Mouse (Mus musculus) heart, adult 9 months (tissue): ENCODE measurements at regions not wholly inside any gene's neighbourhood (a gene's known extent, or its start where the extent isn't known, plus 50 kb on each side); places are given as distances from the start of the nearest gene placed in this dataset.
A peak's percentile ranks its signal among the peaks of the same experiment; 100 is the strongest.

ENCODE experiments used
- DNase-seq, 2 experiments: peaks; one replicate each; pipeline ENCODE4 v3.0.0; 2022; ENCODE audit warnings: low spot score in 2 of 2

GRCm38 (mm10) chr1:73799246-73799645 lies 325.0 kb downstream of the Tns1 start:
- DNase-seq = peak; percentile 11 to 37

GRCm38 (mm10) chr1:73797858-73798257 lies 326.4 kb downstream of the Tns1 start:
- no peak for DNase-seq

- DNase-seq = no peak
Observed at GRCm38 (mm10) chr1:73797413-73797812, 326.8 kb downstream of the Tns1 start.

GRCm38 (mm10) chr1:73793871-73794270 lies 330.4 kb downstream of the Tns1 start:
- no peak for DNase-seq

- no peak for DNase-seq
Observed at GRCm38 (mm10) chr1:73793256-73793655, 331.0 kb downstream of the Tns1 start.

- no peak for DNase-seq
Observed at GRCm38 (mm10) chr1:73792311-73792710, 331.9 kb downstream of the Tns1 start.

GRCm38 (mm10) chr1:73787666-73788065 lies 336.6 kb downstream of the Tns1 start:
- no peak for DNase-seq

GRCm38 (mm10) chr1:73787224-73787623 lies 337.0 kb downstream of the Tns1 start:
- DNase-seq = no peak

- no peak for DNase-seq
Observed at GRCm38 (mm10) chr1:73783303-73783702, 340.9 kb downstream of the Tns1 start.

- no peak for DNase-seq
Observed at GRCm38 (mm10) chr1:73782871-73783270, 341.4 kb downstream of the Tns1 start.

GRCm38 (mm10) chr1:73771773-73772172 lies 352.5 kb downstream of the Tns1 start:
- DNase-seq = no peak

- DNase-seq = no peak
Observed at GRCm38 (mm10) chr1:73770631-73771030, 353.6 kb downstream of the Tns1 start.

GRCm38 (mm10) chr1:73764611-73765333 lies 359.5 kb downstream of the Tns1 start:
- DNase-seq = no peak

- no peak for DNase-seq
Observed at GRCm38 (mm10) chr1:73758110-73759061, 365.9 kb downstream of the Tns1 start.

GRCm38 (mm10) chr1:73755791-73756190 lies 368.5 kb downstream of the Tns1 start:
- DNase-seq = peak in 1 of 2 experiments; percentile 39

- no peak for DNase-seq
Observed at GRCm38 (mm10) chr1:73754928-73755327, 369.3 kb downstream of the Tns1 start.

GRCm38 (mm10) chr1:73753157-73753556 lies 371.1 kb downstream of the Tns1 start:
- no peak for DNase-seq

- DNase-seq = no peak
Observed at GRCm38 (mm10) chr1:73748702-73749101, 375.5 kb downstream of the Tns1 start.

- no peak for DNase-seq
Observed at GRCm38 (mm10) chr1:73744555-73745234, 379.6 kb downstream of the Tns1 start.

GRCm38 (mm10) chr1:73743737-73744554 lies 380.3 kb downstream of the Tns1 start:
- DNase-seq = no peak

GRCm38 (mm10) chr1:73737083-73737482 lies 387.2 kb downstream of the Tns1 start:
- no peak for DNase-seq
